Mouse (Mus musculus) stomach, postnatal 0 days (tissue): ENCODE data around the gene Pop7. TPM values are rescaled to one million over a fixed set of nuclear protein-coding genes. Genes with fewer than 3 reads are reported as not detected.

ENCODE experiments used
- ATAC-seq: fragments of 200-750 bp; cut with Nextera tagmentation; 2 replicates; pipeline ENCODE4 v1.8.0; 2017; ENCODE audit not compliant: low FRiP score, low TSS enrichment
- DNase-seq: peaks from one replicate; pipeline ENCODE4 v3.0.0-alpha.2; 2016; ENCODE audit warnings: low spot score
- H3K27ac ChIP-seq: fragments of 300-500 bp; sonication (generic); replicated peaks from 2 replicates; pipeline ENCODE4 v1.5.1; 2014; ENCODE audit warnings: mild to moderate bottlenecking, control low read depth
- H3K27me3 ChIP-seq: fragments of 300-500 bp; sonication (generic); 2 replicates; pipeline ENCODE4 v1.6.1; 2014; ENCODE audit warnings: low read length; ENCODE audit not compliant: control insufficient read depth, insufficient read depth
- H3K36me3 ChIP-seq: fragments of 300-500 bp; sonication (generic); 2 replicates; pipeline ENCODE4 v1.6.1; 2014; ENCODE audit warnings: low read length, mixed read lengths; ENCODE audit not compliant: control insufficient read depth, insufficient read depth
- H3K4me1 ChIP-seq: fragments of 300-500 bp; sonication (generic); replicated peaks from 2 replicates; pipeline ENCODE4 v1.6.1; 2014; ENCODE audit warnings: antibody characterized with exemption; ENCODE audit not compliant: control insufficient read depth, insufficient read depth
- H3K4me2 ChIP-seq: fragments of 300-500 bp; sonication (generic); replicated peaks from 2 replicates; pipeline ENCODE4 v1.6.1; 2014; ENCODE audit warnings: low read depth, mild to moderate bottlenecking, control low read depth, moderate library complexity
- H3K4me3 ChIP-seq: fragments of 300-500 bp; sonication (generic); 2 replicates; pipeline ENCODE4 v1.5.1; 2014; ENCODE audit warnings: low read depth, low read length, control low read depth
- H3K9ac ChIP-seq: fragments of 300-500 bp; sonication (generic); 2 replicates; pipeline ENCODE4 v1.6.1; 2014; ENCODE audit warnings: mild to moderate bottlenecking, low read length, control low read depth, mixed read lengths
- H3K9me3 ChIP-seq: fragments of 300-500 bp; sonication (generic); 2 replicates; pipeline ENCODE4 v1.6.1; 2016; ENCODE audit warnings: low read length; ENCODE audit not compliant: control insufficient read depth
- CTCF ChIP-seq: IDR thresholded peaks from 2 replicates; pipeline ENCODE4 v1.5.1; 2016; ENCODE audit warnings: antibody characterized with exemption, low read depth, mild to moderate bottlenecking, moderate library complexity
- EP300 ChIP-seq: optimal IDR thresholded peaks from 2 replicates; pipeline ENCODE3; 2016; ENCODE audit warnings: antibody characterized with exemption
- WGBS: fragments of 180-500 bp; shearing (Covaris S2); extraction: QIAGEN DNeasy Blood & Tissue Kit; methylation state at CpG from one replicate; pipeline ENCODE4 v1.1.7; 2014; 5-methylcytosine and 5-hydroxymethylcytosine counted together
- polyA plus RNA-seq: library from polyadenylated mRNA; unstranded; fragments of >200 nt; fragmentation: Nextera tagmentation; extraction: Ambion mirVana; gene quantifications from 2 replicates; pipeline ENCODE4 v1.2.1, GENCODE M21; 2015

The Pop7 gene
- polyA plus RNA-seq, 1 experiment from 2014 or later, result 39.9 TPM

- H3K36me3 ChIP-seq, result peaks cover 31% of the 10 kb centered on the region
- peaks cover 2% of the 10 kb centered on the region for H3K4me1 ChIP-seq
- peak overlapping the region; percentile 78 for H3K4me3 ChIP-seq
- ATAC-seq, result no peak
- H3K27ac ChIP-seq, result peak overlapping the region; percentile 94
- no peaks in the 10 kb centered on the region for H3K27me3 ChIP-seq
- peak overlapping the region; percentile 95 for H3K4me2 ChIP-seq
- no peaks in the 10 kb centered on the region for H3K9me3 ChIP-seq
- 73% methylated on average over 8 of the region's 8 CpGs for WGBS
- TF ChIP-seq CTCF (no peak), EP300 (no peak)
- DNase-seq, result no peak
- H3K9ac ChIP-seq, result peak overlapping the region; percentile 86
Measured at GRCm38 (mm10) chr5:137530075-137530474, 27.8 kb upstream of the Pop7 start.

GRCm38 (mm10) chr5:137529221-137529995 lies 27.1 kb upstream of the Pop7 start:
- no peak overlapping the region for H3K4me2 ChIP-seq
- WGBS, result 66% methylated on average over 15 of the region's 15 CpGs
- ATAC-seq, result no peak

GRCm38 (mm10) chr5:137528247-137528968 lies 26.1 kb upstream of the Pop7 start:
- Histone ChIP-seq H3K27ac (no peak overlapping the region), H3K27me3 (no peaks in the 10 kb centered on the region), H3K4me2 (no peak overlapping the region), H3K4me3 (no peak overlapping the region), H3K9me3 (no peaks in the 10 kb centered on the region), H3K9ac (no peak overlapping the region), H3K36me3 (peaks cover 46% of the 10 kb centered on the region), H3K4me1 (peaks cover 2% of the 10 kb centered on the region)
- WGBS, result 79% methylated on average over 22 of the region's 22 CpGs
- ATAC-seq (no peak), DNase-seq (no peak)
- TF ChIP-seq CTCF (no peak), EP300 (no peak)

More at GRCm38 (mm10) chr5:137529221-137529995, 27.1 kb upstream of the Pop7 start:
- no peaks in the 10 kb centered on the region for H3K9me3 ChIP-seq
- no peak overlapping the region for H3K27ac ChIP-seq
- H3K4me3 ChIP-seq, result no peak overlapping the region
- H3K9ac ChIP-seq, result no peak overlapping the region
- DNase-seq, result peak; percentile 17
- peaks cover 36% of the 10 kb centered on the region for H3K36me3 ChIP-seq
- 0 out of 2 replicates have a peak, but pooled peaks have one; percentile 3 for TF ChIP-seq CTCF
- TF ChIP-seq EP300, result no peak
- H3K27me3 ChIP-seq, result no peaks in the 10 kb centered on the region
- peaks cover 2% of the 10 kb centered on the region for H3K4me1 ChIP-seq

- DNase-seq (peak; percentile 18), ATAC-seq (no peak)
- 71% methylated on average over 1 of the region's 1 CpGs for WGBS
- TF ChIP-seq EP300 (no peak), CTCF (no peak)
- H3K27me3 ChIP-seq, result no peaks in the 10 kb centered on the region
- H3K4me2 ChIP-seq, result no peak overlapping the region
- H3K9me3 ChIP-seq, result no peaks in the 10 kb centered on the region
- peaks cover 54% of the 10 kb centered on the region for H3K36me3 ChIP-seq
- H3K27ac ChIP-seq, result no peak overlapping the region; the same call in 1 of the 2 replicates
- H3K4me3 ChIP-seq, result no peak overlapping the region
- H3K9ac ChIP-seq, result no peak overlapping the region
- H3K4me1 ChIP-seq, result peaks cover 2% of the 10 kb centered on the region
Measured at GRCm38 (mm10) chr5:137527413-137527812, 25.1 kb upstream of the Pop7 start.

- no peaks in the 10 kb centered on the region for H3K9me3 ChIP-seq
- TF ChIP-seq EP300, result no peak
- TF ChIP-seq CTCF, result peak; percentile 32
- 0 out of 2 replicates have a peak overlapping the region, but pooled peaks have one; percentile 2 for H3K27ac ChIP-seq
- H3K27me3 ChIP-seq, result no peaks in the 10 kb centered on the region
- peaks cover 2% of the 10 kb centered on the region for H3K4me1 ChIP-seq
- no peak overlapping the region for H3K4me2 ChIP-seq
- no peak overlapping the region; the same call in 1 of the 2 replicates for H3K9ac ChIP-seq
- DNase-seq (peak; percentile 82), ATAC-seq (peak; percentile 55)
- peaks cover 63% of the 10 kb centered on the region for H3K36me3 ChIP-seq
- 40% methylated on average over 16 of the region's 16 CpGs for WGBS
- H3K4me3 ChIP-seq, result no peak overlapping the region
Measured at GRCm38 (mm10) chr5:137526192-137526936, 24.0 kb upstream of the Pop7 start.
